Mouse (Mus musculus) liver, embryonic 14.5 days (tissue): ENCODE data around the gene Fgfr2. TPM values are rescaled to one million over a fixed set of nuclear protein-coding genes. Genes with fewer than 3 reads are reported as not detected.

Experiments used
- ATAC-seq: fragments of 200-750 bp; cut with Nextera tagmentation; 2 replicates; pipeline ENCODE4 v1.8.0; 2017; ENCODE audit warnings: moderate number of reproducible peaks, mild to moderate bottlenecking, moderate library complexity; ENCODE audit not compliant: insufficient read depth
- DNase-seq, 3 experiments: peaks; one replicate each; pipeline ENCODE4 v3.0.0-alpha.2; 2012 to 2013; ENCODE audit warnings: low read depth in 3 of 3, low spot score in 3 of 3
- H3K27ac ChIP-seq: fragments of 300-500 bp; sonication (generic); 2 replicates; pipeline ENCODE4 v1.5.1; 2014; ENCODE audit warnings: moderate library complexity, mild to moderate bottlenecking, control low read depth, inconsistent platforms
- H3K27me3 ChIP-seq: fragments of 300-500 bp; sonication (generic); 2 replicates; pipeline ENCODE4 v1.6.1; 2014; ENCODE audit warnings: mild to moderate bottlenecking, low read length, moderate library complexity; ENCODE audit not compliant: control insufficient read depth, insufficient read depth
- H3K36me3 ChIP-seq: fragments of 300-500 bp; sonication (generic); replicated peaks from 2 replicates; pipeline ENCODE4 v1.6.1; 2014; ENCODE audit warnings: low read depth; ENCODE audit not compliant: control insufficient read depth, insufficient read depth
- H3K4me1 ChIP-seq, 2 experiments: fragments of 200-500 bp in 1 of 2; fragments of 300-500 bp in 1 of 2; sonication (generic) in 1 of 2; replicated peaks; 2 replicates each; pipeline ENCODE4 v1.6.1; 2012 to 2014; ENCODE audit warnings: antibody characterized with exemption in 1 of 2, inconsistent platforms in 1 of 2, low read length in 1 of 2; ENCODE audit not compliant: control insufficient read depth in 2 of 2, insufficient read depth in 2 of 2
- H3K4me2 ChIP-seq: fragments of 300-500 bp; sonication (generic); 2 replicates; pipeline ENCODE4 v1.6.1; 2014; ENCODE audit warnings: low read depth, mild to moderate bottlenecking, control low read depth, moderate library complexity
- H3K4me3 ChIP-seq, 2 experiments: fragments of 200-500 bp in 1 of 2; fragments of 300-500 bp in 1 of 2; sonication (generic) in 1 of 2; 2 replicates each; pipeline ENCODE4 v1.5.1; 2012 to 2014; ENCODE audit warnings: low read depth in 2 of 2, low read length in 2 of 2, mild to moderate bottlenecking in 2 of 2, control low read depth in 1 of 2, inconsistent platforms in 1 of 2, moderate library complexity in 1 of 2; ENCODE audit not compliant: insufficient read depth in 1 of 2
- H3K9ac ChIP-seq: fragments of 300-500 bp; sonication (generic); replicated peaks from 2 replicates; pipeline ENCODE4 v1.6.1; 2014; ENCODE audit warnings: mild to moderate bottlenecking, control low read depth, moderate library complexity
- H3K9me3 ChIP-seq: fragments of 300-500 bp; sonication (generic); 2 replicates; pipeline ENCODE4 v1.6.1; 2016; ENCODE audit warnings: low read length, mixed read lengths; ENCODE audit not compliant: control insufficient read depth
- CTCF ChIP-seq: IDR thresholded peaks from 2 replicates; pipeline ENCODE4 v1.5.1; 2016; ENCODE audit warnings: antibody characterized with exemption, low read depth, control low read depth
- EP300 ChIP-seq: IDR thresholded peaks from 2 replicates; pipeline ENCODE4 v1.6.1; 2016; ENCODE audit warnings: antibody characterized with exemption, low read depth
- WGBS: fragments of 180-500 bp; shearing (Covaris S2); extraction: QIAGEN DNeasy Blood & Tissue Kit; methylation state at CpG from one replicate; pipeline ENCODE4 v1.1.7; 2014; ENCODE audit not compliant: insufficient replicate concordance; 5-methylcytosine and 5-hydroxymethylcytosine counted together
- polyA plus RNA-seq, 2 experiments: library from polyadenylated mRNA; depleted of rRNA in 1 of 2; stranded (reverse) in 1 of 2; unstranded in 1 of 2; fragments of >200 nt; fragmentation: Nextera tagmentation in 1 of 2; extraction: Ambion mirVana in 1 of 2; gene quantifications; 2 replicates each; pipeline versions ENCODE4 v1.2.1 to v1.2.3; 2012 to 2014

The Fgfr2 gene
- polyA plus RNA-seq, 2 experiments, result 7.9 to 8.8 TPM

DNA sequence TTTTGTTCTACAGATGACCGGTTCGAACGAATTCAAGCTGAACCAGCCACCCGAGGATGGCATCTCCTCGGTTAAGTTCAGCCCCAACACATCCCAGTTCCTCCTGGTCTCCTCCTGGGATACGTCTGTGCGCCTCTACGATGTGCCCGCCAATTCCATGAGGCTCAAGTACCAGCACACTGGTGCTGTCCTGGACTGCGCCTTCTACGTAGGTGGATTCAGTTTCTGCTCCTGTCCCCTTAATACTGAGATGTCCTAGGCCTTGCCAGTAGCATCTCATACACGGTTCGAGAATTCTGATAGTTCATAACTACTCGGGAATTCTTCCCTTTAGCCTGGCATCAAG, 1562.5 kb downstream of the Fgfr2 start:
- Histone ChIP-seq H3K36me3 (peaks cover 39% of the 10 kb centered on the region), H3K9ac (peak overlapping the region; percentile 96), H3K27ac (peak overlapping the region; percentile 76), H3K4me3 (peak overlapping the region; percentile 94 to 97), H3K27me3 (peaks cover 39% of the 10 kb centered on the region), H3K4me1 (peaks cover 7 to 8% of the 10 kb centered on the region in 2 experiments; a peak in 3 of 4 replicates), H3K9me3 (no peaks in the 10 kb centered on the region), H3K4me2 (peak overlapping the region; percentile 67)
- TF ChIP-seq EP300 (no peak), CTCF (no peak)
- under 1% methylated on average over 14 of the region's 14 CpGs for WGBS
- DNase-seq (no peak), ATAC-seq (peak; percentile 68)

DNA sequence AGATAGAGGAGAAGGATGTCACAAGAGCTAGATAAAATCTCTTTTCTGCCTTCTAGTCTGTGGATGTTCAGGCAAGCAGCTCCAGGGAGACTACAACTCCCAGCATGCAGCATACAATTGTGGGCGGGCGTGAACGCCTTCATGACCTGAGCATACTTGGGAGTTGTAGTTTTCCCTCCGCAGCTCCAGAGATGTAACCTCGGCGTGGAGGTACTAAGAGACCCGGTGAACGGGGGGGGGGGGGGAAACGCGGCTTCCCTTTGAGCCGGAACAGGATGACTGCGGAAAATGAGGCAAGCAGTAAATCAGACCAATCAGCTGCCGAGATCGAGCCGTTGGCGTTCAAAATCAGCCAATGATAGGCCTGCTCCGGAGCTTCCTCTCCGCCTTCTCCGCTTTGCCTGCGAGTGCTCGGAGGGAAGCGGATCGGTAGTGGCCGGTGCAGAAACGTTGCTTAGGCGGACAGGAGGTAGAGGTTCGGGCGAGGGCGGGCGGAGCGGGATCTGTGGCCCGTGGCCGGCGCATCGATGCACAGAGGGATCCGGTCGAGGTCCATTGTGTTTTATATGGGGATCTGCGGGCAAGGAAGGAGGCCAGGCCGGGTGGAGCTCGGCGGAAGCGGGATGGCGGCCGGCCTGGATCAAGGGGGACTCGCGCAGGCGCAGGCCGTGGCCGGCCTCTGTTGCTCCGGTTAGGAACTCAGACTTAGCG, 1563.0 kb downstream of the Fgfr2 start, which contains the start of gene Bub3:
Bub3 (plus strand) TSS at position 237 of the 711 bp plus-strand sequence.
- H3K27me3 ChIP-seq, result peaks cover 45% of the 10 kb centered on the region
- peak within 1 kb of the TSS; percentile 67 for H3K4me2 ChIP-seq
- 1% methylated on average over 46 of the region's 51 CpGs for WGBS
- TF ChIP-seq CTCF (no peak), EP300 (no peak)
- H3K4me3 ChIP-seq, result peak within 1 kb of the TSS; percentile 94 to 97
- no peaks in the 10 kb centered on the region for H3K9me3 ChIP-seq
- DNase-seq, result peak; percentile 89 to 90 (median 90)
- ATAC-seq, result peak; percentile 92
- H3K36me3 ChIP-seq, result peaks cover 34% of the 10 kb centered on the region
- peaks cover 7 to 8% of the 10 kb centered on the region in 2 experiments; a peak in 3 of 4 replicates for H3K4me1 ChIP-seq
- H3K9ac ChIP-seq, result peak within 1 kb of the TSS; percentile 96
- H3K27ac ChIP-seq, result peak within 1 kb of the TSS; percentile 76

DNA sequence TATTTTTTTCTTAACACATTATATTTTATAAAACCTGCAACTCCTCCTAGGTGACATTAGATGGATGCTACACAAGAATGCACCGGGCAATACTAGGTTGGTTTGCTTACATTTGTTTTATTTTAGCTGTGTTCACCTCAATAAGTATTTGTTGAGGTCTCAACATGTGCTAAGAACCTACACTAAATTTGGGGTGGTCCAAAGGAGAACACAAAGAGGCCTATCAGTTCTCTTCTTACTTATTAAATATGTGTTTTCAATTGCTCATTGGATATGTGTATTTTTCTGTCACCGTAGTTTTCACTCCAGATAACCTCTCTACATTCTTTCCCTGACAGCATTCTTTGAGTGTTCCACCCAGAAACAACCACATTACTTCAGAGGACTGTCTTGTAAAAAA, 1565.4 kb downstream of the Fgfr2 start:
- H3K36me3 ChIP-seq, result peaks cover 12% of the 10 kb centered on the region
- H3K4me3 ChIP-seq, result no peak overlapping the region
- ATAC-seq, result no peak
- H3K9me3 ChIP-seq, result no peaks in the 10 kb centered on the region
- peaks cover 7 to 8% of the 10 kb centered on the region in 2 experiments; a peak in 3 of 4 replicates for H3K4me1 ChIP-seq
- no peak overlapping the region for H3K4me2 ChIP-seq
- no peak overlapping the region for H3K9ac ChIP-seq
- no peak for DNase-seq
- 33% methylated on average over 2 of the region's 2 CpGs for WGBS
- TF ChIP-seq EP300 (no peak), CTCF (no peak)
- no peak overlapping the region for H3K27ac ChIP-seq
- peaks cover 68% of the 10 kb centered on the region for H3K27me3 ChIP-seq

DNA sequence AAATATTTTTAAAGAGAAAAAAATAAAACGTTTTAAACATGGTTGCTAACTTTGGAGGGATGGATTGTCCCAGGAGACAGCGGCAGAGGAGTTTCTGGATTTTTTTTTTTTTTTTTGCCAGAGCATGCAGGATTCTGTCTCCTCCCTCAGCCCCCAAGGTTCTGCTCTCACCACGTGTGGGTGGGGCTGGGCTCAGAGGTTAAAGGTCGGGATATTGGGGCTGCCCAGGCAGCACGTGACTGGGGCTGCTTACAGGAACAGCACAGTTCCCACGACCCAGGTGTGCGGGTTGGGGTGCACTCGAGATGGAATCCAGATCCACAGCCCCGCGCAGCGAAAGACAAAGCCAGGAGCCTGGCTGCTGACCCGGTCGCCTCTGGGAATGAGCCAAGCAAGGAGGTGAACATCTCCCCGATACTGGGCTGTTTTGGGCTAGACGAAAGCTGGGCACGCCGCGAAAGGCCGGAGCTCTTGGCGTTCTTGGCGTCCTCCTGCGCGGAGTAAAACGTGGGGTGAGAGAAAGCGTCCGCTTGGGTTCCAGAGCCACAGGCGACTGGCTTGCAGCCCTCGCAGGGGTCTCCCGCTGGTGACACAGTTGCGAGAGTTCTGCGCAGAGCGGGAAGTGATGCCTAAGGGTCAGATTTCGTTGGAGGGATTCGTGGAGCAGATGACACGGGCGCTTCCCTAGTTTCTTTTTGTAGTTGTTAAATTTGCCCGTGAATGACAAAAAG, 1566.4 kb downstream of the Fgfr2 start:
- TF ChIP-seq EP300, result no peak
- Histone ChIP-seq H3K27ac (no peak overlapping the region), H3K4me3 (no peak overlapping the region), H3K27me3 (peaks cover 79% of the 10 kb centered on the region), H3K9ac (no peak overlapping the region), H3K36me3 (peaks cover 2% of the 10 kb centered on the region), H3K4me1 (peaks cover under 1 to 4% of the 10 kb centered on the region in 2 experiments; a peak in 1 of 4 replicates), H3K9me3 (no peaks in the 10 kb centered on the region), H3K4me2 (no peak overlapping the region)
- 1% methylated on average over 37 of the region's 37 CpGs for WGBS
- DNase-seq (no peak), ATAC-seq (no peak)

DNA sequence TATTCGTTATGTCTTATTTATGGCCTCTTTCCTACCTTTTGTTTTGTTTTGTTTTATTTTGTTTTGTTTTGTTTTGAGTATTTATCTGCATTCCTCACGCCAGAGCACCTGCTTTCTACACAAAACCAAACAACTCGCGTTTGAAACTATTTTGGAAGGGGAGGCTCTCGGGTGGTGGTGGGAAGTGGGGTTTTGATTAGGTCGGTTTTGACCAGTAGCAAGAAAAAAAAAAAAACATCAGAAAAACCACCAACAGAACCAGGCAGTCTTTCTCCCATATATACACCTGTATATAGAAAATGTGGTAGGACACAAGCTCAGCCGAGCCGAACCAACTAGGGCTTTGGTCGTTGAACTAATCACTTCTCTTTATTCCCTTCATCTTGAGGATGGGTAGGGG, 1567.0 kb downstream of the Fgfr2 start:
- Histone ChIP-seq H3K4me3 (no peak overlapping the region), H3K4me1 (0 out of 4 replicates have a peak, but pooled peaks cover 0 to 4% of the 10 kb centered on the region in 2 experiments), H3K36me3 (no peaks in the 10 kb centered on the region), H3K9ac (no peak overlapping the region), H3K4me2 (no peak overlapping the region), H3K9me3 (no peaks in the 10 kb centered on the region), H3K27ac (no peak overlapping the region), H3K27me3 (peaks cover 85% of the 10 kb centered on the region)
- WGBS, result 2% methylated on average over 9 of the region's 9 CpGs
- no peak for TF ChIP-seq EP300
- no peak for TF ChIP-seq CTCF
- DNase-seq (no peak), ATAC-seq (no peak)
